Mouse (Mus musculus) skeletal muscle tissue, postnatal 0 days (tissue): ENCODE data around the gene Klf16. TPM values are rescaled to one million over a fixed set of nuclear protein-coding genes. Genes with fewer than 3 reads are reported as not detected.

Experiments
- microRNA-seq, 2 experiments: library from miRNA; unstranded; fragments of <30 nt; microRNA quantifications; one replicate each; pipeline ENCODE4; 2016
- polyA plus RNA-seq: library from polyadenylated mRNA; unstranded; fragments of >200 nt; fragmentation: Nextera tagmentation; extraction: Ambion mirVana; gene quantifications from 2 replicates; pipeline ENCODE4 v1.2.1, GENCODE M21; 2015

The Klf16 gene
- polyA plus RNA-seq = 2.6 and 3.2 TPM in 2 replicates

GRCm38 (mm10) chr10:80577195-80578130 lies at the start of gene Klf16:
Gene Klf16, minus strand, starts transcription at chr10:80577321.

GRCm38 (mm10) chr10:80622661-80623456 lies 45.7 kb upstream of the Klf16 start, which contains the start of gene Csnk1g2:
Gene Csnk1g2, plus strand, starts transcription at chr10:80622838.

GRCm38 (mm10) chr10:80605721-80606120 lies 28.6 kb upstream of the Klf16 start, which contains the start of gene Gm49322:
Gene Gm49322, plus strand, starts transcription at chr10:80606021.

GRCm38 (mm10) chr10:80602698-80603325 lies 25.7 kb upstream of the Klf16 start, which contains the start of the genes Scamp4 and Adat3:
Gene Scamp4, plus strand, starts transcription at chr10:80602872.
Gene Adat3, plus strand, starts transcription at chr10:80602880.

DNA sequence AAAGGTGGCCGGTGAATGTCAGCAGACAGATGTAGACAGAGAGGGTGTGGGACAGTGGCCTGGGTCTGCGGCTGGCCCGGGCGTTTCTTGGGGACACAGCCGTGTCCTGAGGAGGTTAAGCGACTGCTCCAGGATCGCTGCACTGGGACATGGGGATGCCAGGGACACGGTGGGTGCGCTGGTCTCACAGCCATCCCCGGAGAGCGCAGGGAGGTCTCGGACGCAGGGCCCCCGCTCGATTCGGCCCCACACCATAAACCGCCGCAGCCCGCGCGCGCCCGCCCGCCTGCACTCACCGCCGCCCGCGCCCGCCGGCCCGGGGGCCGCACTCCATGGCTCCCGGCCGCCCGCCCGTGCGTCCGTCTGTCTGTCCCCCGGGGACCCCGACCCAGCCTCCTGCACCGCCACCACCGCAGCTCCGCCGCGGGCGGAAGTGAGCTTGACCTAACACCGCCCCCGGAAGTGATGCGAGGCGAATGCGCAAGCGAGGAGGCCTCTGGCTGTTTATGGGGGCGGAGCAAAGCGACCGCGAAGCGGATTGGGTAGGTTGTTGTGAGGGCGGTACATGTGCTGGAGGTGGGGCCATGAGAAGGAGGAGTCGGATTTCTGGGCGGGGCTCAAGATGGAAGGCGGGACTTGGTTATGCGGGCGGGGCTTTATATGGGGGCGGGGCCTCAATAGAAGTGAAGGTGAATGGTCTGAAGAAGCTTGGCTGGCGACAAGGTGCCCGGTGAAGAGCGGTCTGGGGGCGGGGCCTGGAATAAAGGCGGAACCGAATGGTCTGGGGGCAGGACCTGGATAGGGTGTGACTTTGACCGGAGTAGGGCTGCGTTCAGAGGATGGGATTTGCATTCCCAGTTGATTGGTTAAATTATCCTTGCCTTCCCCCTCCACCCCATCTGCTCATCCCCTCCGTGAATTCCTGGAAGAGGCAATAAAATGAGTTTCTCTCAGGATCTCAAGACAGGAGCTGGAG lies 13.0 kb upstream of the Klf16 start, which contains the start of gene Abhd17a:
Gene Abhd17a (minus strand): TSS at position 463 of the 976 bp plus-strand sequence.

DNA sequence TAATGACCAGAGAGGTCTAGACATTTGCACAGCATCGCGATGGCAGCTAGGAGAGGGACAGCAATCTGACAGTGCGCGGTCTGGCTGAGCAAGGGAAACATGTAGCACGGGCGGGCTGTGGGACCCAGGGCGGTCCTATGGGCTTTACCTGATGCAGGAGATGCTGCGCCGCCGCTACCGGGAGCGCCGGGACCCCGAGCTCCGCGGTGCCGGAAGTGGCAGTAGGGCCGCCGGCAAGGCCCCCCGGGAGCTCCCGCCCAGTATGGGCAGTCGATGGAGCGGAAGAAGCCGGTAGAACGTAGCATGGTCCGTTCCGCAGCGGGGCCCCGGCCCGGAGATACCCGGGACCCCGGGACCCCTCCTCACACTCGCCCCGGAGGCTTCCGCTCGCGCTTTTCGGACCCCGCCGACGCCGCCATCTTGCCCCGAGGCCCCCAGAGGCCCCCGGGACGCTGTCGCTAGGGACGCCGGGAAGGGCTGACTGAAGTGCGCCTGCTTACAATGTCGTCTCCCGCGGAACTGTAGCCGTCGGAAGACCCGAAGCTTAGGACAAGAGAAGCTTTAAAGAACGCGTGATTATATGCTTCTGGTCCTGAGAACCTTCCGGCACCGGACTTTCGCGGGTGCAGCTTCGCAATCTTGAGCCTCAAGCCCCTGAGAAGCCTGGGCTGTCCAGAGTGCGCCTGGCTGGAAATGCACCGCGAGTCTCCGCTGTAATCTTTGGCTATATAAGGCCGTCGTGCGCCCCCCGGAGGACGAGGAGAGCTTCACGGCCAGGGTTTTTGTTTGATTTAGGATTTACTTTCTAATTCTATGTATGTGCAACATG lies 15.8 kb downstream of the Klf16 start, which contains the start of gene Rexo1:
Gene Rexo1 (minus strand): TSS at position 445 of the 829 bp plus-strand sequence.

GRCm38 (mm10) chr10:80538710-80539394 lies 38.3 kb downstream of the Klf16 start, which contains the start of gene Atp8b3:
Gene Atp8b3, minus strand, starts transcription at chr10:80539124.

Small RNA genes lying within 50 kb of the gene (microRNA-seq; reads per million reads assigned to microRNA genes)
- gene Mir6912 = 0.10 to 0.42 reads per million in 2 experiments

Other genes with a start within 250 kb of the Klf16 start
- 2.4 and 4.2 TPM in 2 replicates for gene Pcsk4, start 247.8 kb downstream of the Klf16 start, polyA plus RNA-seq
- 3.6 and 16.4 TPM in 2 replicates for gene Reep6, start 247.4 kb downstream of the Klf16 start, polyA plus RNA-seq
- gene Adamtsl5, start 228.9 kb downstream of the Klf16 start, polyA plus RNA-seq = 12.6 and 13.8 TPM in 2 replicates
- 0.14 and 0.23 TPM in 2 replicates for gene Plk5, start 220.9 kb downstream of the Klf16 start, polyA plus RNA-seq
- gene Mex3d, start 189.7 kb downstream of the Klf16 start, polyA plus RNA-seq = 2.8 and 3.6 TPM in 2 replicates
- 82.3 and 101 TPM in 2 replicates for gene Mbd3, start 177.8 kb downstream of the Klf16 start, polyA plus RNA-seq
- gene Uqcr11, start 170.5 kb downstream of the Klf16 start, polyA plus RNA-seq = 1,315 and 1,562 TPM in 2 replicates
- 28.8 and 33.8 TPM in 2 replicates for gene Tcf3, start 143.7 kb downstream of the Klf16 start, polyA plus RNA-seq
- gene Onecut3, start 82.5 kb downstream of the Klf16 start, polyA plus RNA-seq = not detected in 2 replicates
- 0.05 TPM in 1 of 2 replicates, not detected in the other for gene Atp8b3, start 38.2 kb downstream of the Klf16 start, polyA plus RNA-seq
- 7.3 TPM in 2 replicates for gene Rexo1, start 15.8 kb downstream of the Klf16 start, polyA plus RNA-seq
- gene Abhd17a, start 13.0 kb upstream of the Klf16 start, polyA plus RNA-seq = 76.8 and 93.8 TPM in 2 replicates
- gene Scamp4, start 25.6 kb upstream of the Klf16 start, polyA plus RNA-seq = 30.5 and 36.5 TPM in 2 replicates
- 2.5 and 3.5 TPM in 2 replicates for gene Adat3, start 25.6 kb upstream of the Klf16 start, polyA plus RNA-seq
- 0.87 and 1.2 TPM in 2 replicates for gene Gm49322, start 28.7 kb upstream of the Klf16 start, polyA plus RNA-seq
- gene Csnk1g2, start 45.5 kb upstream of the Klf16 start, polyA plus RNA-seq = 93.0 and 102 TPM in 2 replicates
- 31.9 and 36.3 TPM in 2 replicates for gene Btbd2, start 79.8 kb upstream of the Klf16 start, polyA plus RNA-seq
- 132 and 139 TPM in 2 replicates for gene Mknk2, start 100.8 kb upstream of the Klf16 start, polyA plus RNA-seq
- gene Mob3a, start 124.7 kb upstream of the Klf16 start, polyA plus RNA-seq = 19.4 and 20.4 TPM in 2 replicates
- 7.5 and 10.2 TPM in 2 replicates for gene Izumo4, start 124.9 kb upstream of the Klf16 start, polyA plus RNA-seq
- 31.6 and 35.9 TPM in 2 replicates for gene Ap3d1, start 164.9 kb upstream of the Klf16 start, polyA plus RNA-seq
- gene Dot1l, start 177.9 kb upstream of the Klf16 start, polyA plus RNA-seq = 8.6 and 10.6 TPM in 2 replicates
- 28.5 and 34.2 TPM in 2 replicates for gene Sf3a2, start 220.9 kb upstream of the Klf16 start, polyA plus RNA-seq
- 44.2 and 55.6 TPM in 2 replicates for gene Plekhj1, start 221.3 kb upstream of the Klf16 start, polyA plus RNA-seq
- not detected in 2 replicates for gene Amh, start 227.9 kb upstream of the Klf16 start, polyA plus RNA-seq
- gene Jsrp1, start 236.2 kb upstream of the Klf16 start, polyA plus RNA-seq = 278 and 284 TPM in 2 replicates
- gene Oaz1, start 249.3 kb upstream of the Klf16 start, polyA plus RNA-seq = 1,304 and 1,343 TPM in 2 replicates